Mouse (Mus musculus) intestine, postnatal 0 days (tissue): ENCODE results near the gene Tacc2. TPM values are rescaled to one million over a fixed set of nuclear protein-coding genes. Genes with fewer than 3 reads are reported as not detected.

Source experiments
- ATAC-seq: fragments of 200-750 bp; cut with Nextera tagmentation; 2 replicates; pipeline ENCODE4 v1.8.0; 2017; ENCODE audit warnings: mild to moderate bottlenecking, moderate TSS enrichment, moderate library complexity
- H3K27ac ChIP-seq: fragments of 300-500 bp; sonication (generic); 2 replicates; pipeline ENCODE4 v1.5.1; 2014; ENCODE audit warnings: mild to moderate bottlenecking, low read depth, low read length, moderate library complexity
- H3K27me3 ChIP-seq: fragments of 300-500 bp; sonication (generic); replicated peaks from 2 replicates; pipeline ENCODE4 v1.6.1; 2014; ENCODE audit warnings: low read length, mixed read lengths; ENCODE audit not compliant: control insufficient read depth, insufficient read depth
- H3K36me3 ChIP-seq: fragments of 300-500 bp; sonication (generic); 2 replicates; pipeline ENCODE4 v1.6.1; 2014; ENCODE audit warnings: mild to moderate bottlenecking, moderate library complexity; ENCODE audit not compliant: control insufficient read depth, insufficient read depth
- H3K4me1 ChIP-seq: fragments of 300-500 bp; sonication (generic); replicated peaks from 2 replicates; pipeline ENCODE4 v1.6.1; 2014; ENCODE audit warnings: antibody characterized with exemption, low read length, mixed read lengths; ENCODE audit not compliant: control insufficient read depth, insufficient read depth
- H3K4me2 ChIP-seq: fragments of 300-500 bp; sonication (generic); replicated peaks from 2 replicates; pipeline ENCODE4 v1.6.1; 2014; ENCODE audit warnings: low read depth, mild to moderate bottlenecking, moderate library complexity
- H3K4me3 ChIP-seq: fragments of 300-500 bp; sonication (generic); 2 replicates; pipeline ENCODE4 v1.5.1; 2014; ENCODE audit warnings: low read depth, low read length
- H3K9ac ChIP-seq: fragments of 300-500 bp; sonication (generic); 2 replicates; pipeline ENCODE4 v1.6.1; 2014; ENCODE audit warnings: mild to moderate bottlenecking, low read depth, low read length
- H3K9me3 ChIP-seq: fragments of 300-500 bp; sonication (generic); 2 replicates; pipeline ENCODE4 v1.6.1; 2016; ENCODE audit warnings: mixed run types; ENCODE audit not compliant: control insufficient read depth
- CTCF ChIP-seq: sonication (generic); IDR thresholded peaks from 2 replicates; pipeline ENCODE4 v1.5.1; 2016; ENCODE audit warnings: low read depth, mild to moderate bottlenecking, control low read depth, antibody characterized with exemption, moderate library complexity
- WGBS: fragments of 180-500 bp; shearing (Covaris S2); extraction: QIAGEN DNeasy Blood & Tissue Kit; methylation state at CpG from one replicate; pipeline ENCODE4 v1.1.7; 2014; 5-methylcytosine and 5-hydroxymethylcytosine counted together
- polyA plus RNA-seq: library from polyadenylated mRNA; unstranded; fragments of >200 nt; fragmentation: Nextera tagmentation; extraction: Ambion mirVana; gene quantifications from 2 replicates; pipeline ENCODE4 v1.2.1, GENCODE M21; 2015

The Tacc2 gene
- polyA plus RNA-seq, 1 experiment from 2014 or later, result 27.7 TPM

GRCm38 (mm10) chr7:130751678-130752077 lies 174.4 kb downstream of the Tacc2 start:
- H3K27me3 ChIP-seq, result no peaks in the 10 kb centered on the region
- H3K4me2 ChIP-seq, result no peak overlapping the region
- no peaks in the 10 kb centered on the region for H3K4me1 ChIP-seq
- no peak for TF ChIP-seq CTCF
- no peaks in the 10 kb centered on the region for H3K9me3 ChIP-seq
- H3K4me3 ChIP-seq, result no peak overlapping the region
- 69% methylated on average over 9 of the region's 9 CpGs for WGBS
- no peak for ATAC-seq
- H3K36me3 ChIP-seq, result peaks cover 60% of the 10 kb centered on the region
- H3K27ac ChIP-seq, result no peak overlapping the region
- no peak overlapping the region for H3K9ac ChIP-seq

- WGBS, result 88% methylated on average over 2 of the region's 2 CpGs
- H3K36me3 ChIP-seq, result peaks cover 68% of the 10 kb centered on the region
Measured at GRCm38 (mm10) chr7:130754790-130755189, 177.6 kb downstream of the Tacc2 start.

GRCm38 (mm10) chr7:130756343-130756835 lies 179.2 kb downstream of the Tacc2 start:
- 82% methylated on average over 7 of the region's 7 CpGs for WGBS
- no peak overlapping the region for H3K4me3 ChIP-seq
- no peaks in the 10 kb centered on the region for H3K27me3 ChIP-seq
- H3K36me3 ChIP-seq, result peaks cover 78% of the 10 kb centered on the region
- H3K4me1 ChIP-seq, result no peaks in the 10 kb centered on the region
- no peak overlapping the region for H3K27ac ChIP-seq
- H3K9ac ChIP-seq, result no peak overlapping the region
- H3K9me3 ChIP-seq, result no peaks in the 10 kb centered on the region
- no peak for TF ChIP-seq CTCF
- no peak overlapping the region for H3K4me2 ChIP-seq
- ATAC-seq, result no peak

More at GRCm38 (mm10) chr7:130754790-130755189, 177.6 kb downstream of the Tacc2 start:
- Histone ChIP-seq H3K4me2 (no peak overlapping the region), H3K27ac (no peak overlapping the region), H3K9me3 (no peaks in the 10 kb centered on the region), H3K9ac (no peak overlapping the region), H3K4me3 (no peak overlapping the region), H3K27me3 (no peaks in the 10 kb centered on the region), H3K4me1 (no peaks in the 10 kb centered on the region)
- ATAC-seq, result no peak
- peak; percentile 74 for TF ChIP-seq CTCF

- no peak overlapping the region for H3K27ac ChIP-seq
- H3K27me3 ChIP-seq, result no peaks in the 10 kb centered on the region
- ATAC-seq, result no peak
- no peaks in the 10 kb centered on the region for H3K4me1 ChIP-seq
- no peaks in the 10 kb centered on the region for H3K9me3 ChIP-seq
- H3K36me3 ChIP-seq, result peaks cover 75% of the 10 kb centered on the region
- H3K4me3 ChIP-seq, result no peak overlapping the region
- WGBS, result 80% methylated on average over 11 of the region's 11 CpGs
- H3K9ac ChIP-seq, result 0 out of 2 replicates have a peak overlapping the region, but pooled peaks have one; percentile 7
- no peak overlapping the region for H3K4me2 ChIP-seq
- no peak for TF ChIP-seq CTCF
Measured at GRCm38 (mm10) chr7:130757326-130757865, 180.2 kb downstream of the Tacc2 start.

- peaks cover 37% of the 10 kb centered on the region for H3K36me3 ChIP-seq
- no peak overlapping the region for H3K27ac ChIP-seq
- no peak overlapping the region for H3K9ac ChIP-seq
- WGBS, result 40% methylated on average over 17 of the region's 17 CpGs
- no peak overlapping the region for H3K4me2 ChIP-seq
- H3K4me3 ChIP-seq, result no peak overlapping the region
- TF ChIP-seq CTCF, result peak; percentile 87
- no peaks in the 10 kb centered on the region for H3K27me3 ChIP-seq
- no peaks in the 10 kb centered on the region for H3K9me3 ChIP-seq
- H3K4me1 ChIP-seq, result no peaks in the 10 kb centered on the region
- ATAC-seq, result peak; percentile 16; the same call in 1 of the 2 replicates
Measured at GRCm38 (mm10) chr7:130762071-130762897, 185.0 kb downstream of the Tacc2 start.

- WGBS, result 95% methylated on average over 17 of the region's 17 CpGs
- Histone ChIP-seq H3K27ac (no peak overlapping the region), H3K4me3 (no peak overlapping the region), H3K4me1 (no peaks in the 10 kb centered on the region), H3K9ac (no peak overlapping the region), H3K9me3 (no peaks in the 10 kb centered on the region), H3K27me3 (no peaks in the 10 kb centered on the region), H3K36me3 (peaks cover 28% of the 10 kb centered on the region), H3K4me2 (no peak overlapping the region)
- TF ChIP-seq CTCF, result no peak
- ATAC-seq, result no peak
Measured at GRCm38 (mm10) chr7:130764160-130764559, 186.9 kb downstream of the Tacc2 start.
